Mouse (Mus musculus) liver, embryonic 11.5 days (tissue): ENCODE measurements at regions not wholly inside any gene's neighbourhood (a gene's known extent, or its start where the extent isn't known, plus 50 kb on each side); places are given as distances from the start of the nearest gene placed in this dataset.

Experiments
- ATAC-seq: fragments of 200-750 bp; cut with Nextera tagmentation; replicated peaks from 2 replicates; pipeline ENCODE4 v1.8.0; 2017; ENCODE audit warnings: moderate number of reproducible peaks, mild to moderate bottlenecking, moderate TSS enrichment, moderate library complexity; ENCODE audit not compliant: low FRiP score
- DNase-seq: peaks from one replicate; pipeline ENCODE4 v3.0.0-alpha.2; 2017; ENCODE audit warnings: low spot score
- H3K27ac ChIP-seq: fragments of 300-500 bp; sonication (generic); 2 replicates; pipeline ENCODE4 v1.5.1; 2014; ENCODE audit warnings: mild to moderate bottlenecking, low read depth, low read length, control low read depth
- H3K27me3 ChIP-seq: fragments of 300-500 bp; sonication (generic); replicated peaks from 2 replicates; pipeline ENCODE4 v1.6.1; 2014; ENCODE audit warnings: low read length, mixed read lengths; ENCODE audit not compliant: control insufficient read depth, insufficient read depth
- H3K36me3 ChIP-seq: fragments of 300-500 bp; sonication (generic); 2 replicates; pipeline ENCODE4 v1.6.1; 2014; ENCODE audit warnings: mild to moderate bottlenecking, low read length, moderate library complexity, mixed read lengths; ENCODE audit not compliant: control insufficient read depth, insufficient read depth
- H3K4me1 ChIP-seq: fragments of 300-500 bp; sonication (generic); replicated peaks from 2 replicates; pipeline ENCODE4 v1.6.1; 2014; ENCODE audit warnings: low read length, mixed read lengths; ENCODE audit not compliant: control insufficient read depth, insufficient read depth
- H3K4me2 ChIP-seq: fragments of 300-500 bp; sonication (generic); 2 replicates; pipeline ENCODE4 v1.6.1; 2014; ENCODE audit warnings: mild to moderate bottlenecking, control low read depth, moderate library complexity
- H3K4me3 ChIP-seq: fragments of 300-500 bp; sonication (generic); 2 replicates; pipeline ENCODE4 v1.5.1; 2014; ENCODE audit warnings: low read depth, low read length, control low read depth
- H3K9ac ChIP-seq: fragments of 300-500 bp; sonication (generic); 2 replicates; pipeline ENCODE4 v1.6.1; 2014; ENCODE audit warnings: low read depth, low read length, control low read depth
- H3K9me3 ChIP-seq: fragments of 300-500 bp; sonication (generic); 2 replicates; pipeline ENCODE4 v1.6.1; 2016; ENCODE audit warnings: low read length, inconsistent platforms, mixed read lengths; ENCODE audit not compliant: control insufficient read depth
- WGBS: fragments of 180-500 bp; shearing (Covaris S2); extraction: QIAGEN DNeasy Blood & Tissue Kit; methylation state at CpG from one replicate; pipeline ENCODE4 v1.1.7; 2014; 5-methylcytosine and 5-hydroxymethylcytosine counted together

DNA sequence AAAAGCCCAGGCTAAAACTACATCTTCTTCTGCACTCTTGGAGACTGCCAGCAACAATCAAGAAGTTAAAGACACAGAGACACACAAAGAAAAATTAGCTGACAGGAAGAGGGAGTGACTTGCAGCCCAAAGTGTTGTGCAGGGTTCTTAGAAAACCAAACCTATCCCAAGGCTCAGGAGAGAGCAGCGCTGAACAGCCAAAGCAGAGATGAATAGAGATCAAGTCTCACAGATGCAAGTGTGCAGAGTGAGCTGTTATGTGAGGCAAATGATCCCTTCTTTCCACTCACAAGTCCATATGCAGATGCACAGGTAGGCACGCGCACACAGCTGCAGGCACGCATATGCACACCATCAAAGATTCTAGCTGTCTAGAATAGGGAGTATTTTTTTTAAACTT, 318.0 kb upstream of the Npvf start:
- Histone ChIP-seq H3K27ac (no peak overlapping the region), H3K4me1 (no peaks in the 10 kb centered on the region), H3K9ac (no peak overlapping the region), H3K36me3 (no peaks in the 10 kb centered on the region), H3K9me3 (no peaks in the 10 kb centered on the region), H3K27me3 (no peaks in the 10 kb centered on the region), H3K4me3 (no peak overlapping the region), H3K4me2 (no peak overlapping the region)
- 88% methylated on average over 4 of the region's 4 CpGs for WGBS
- DNase-seq (no peak), ATAC-seq (no peak)

DNA sequence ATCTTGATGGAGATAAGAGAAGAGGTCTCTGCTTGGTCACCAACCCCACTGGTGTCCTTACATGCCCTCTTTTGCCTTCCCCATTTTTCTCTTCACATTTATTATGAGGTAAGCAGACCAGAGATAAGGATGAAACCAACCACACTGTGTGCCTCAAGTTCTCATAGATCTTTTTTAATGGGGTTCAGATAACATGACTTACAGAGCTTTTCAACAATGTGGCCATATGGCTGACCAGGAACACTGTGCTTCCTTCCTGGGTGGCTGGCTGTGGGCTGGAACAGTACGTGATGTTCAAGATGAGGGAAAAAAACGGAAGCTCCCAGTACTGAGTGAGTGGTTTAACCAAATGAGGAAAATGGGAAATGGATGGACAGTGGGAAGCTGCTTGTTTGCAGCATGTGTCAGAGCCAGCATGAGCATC, 319.0 kb upstream of the Npvf start:
- no peaks in the 10 kb centered on the region for H3K36me3 ChIP-seq
- DNase-seq (no peak), ATAC-seq (no peak)
- 33% methylated on average over 2 of the region's 2 CpGs for WGBS
- H3K4me1 ChIP-seq: 0 out of 2 replicates have a peak, but pooled peaks cover 3% of the 10 kb centered on the region
- H3K4me2 ChIP-seq: no peak overlapping the region
- no peaks in the 10 kb centered on the region for H3K27me3 ChIP-seq
- H3K27ac ChIP-seq: no peak overlapping the region
- no peaks in the 10 kb centered on the region for H3K9me3 ChIP-seq
- H3K9ac ChIP-seq: no peak overlapping the region
- H3K4me3 ChIP-seq: no peak overlapping the region

DNA sequence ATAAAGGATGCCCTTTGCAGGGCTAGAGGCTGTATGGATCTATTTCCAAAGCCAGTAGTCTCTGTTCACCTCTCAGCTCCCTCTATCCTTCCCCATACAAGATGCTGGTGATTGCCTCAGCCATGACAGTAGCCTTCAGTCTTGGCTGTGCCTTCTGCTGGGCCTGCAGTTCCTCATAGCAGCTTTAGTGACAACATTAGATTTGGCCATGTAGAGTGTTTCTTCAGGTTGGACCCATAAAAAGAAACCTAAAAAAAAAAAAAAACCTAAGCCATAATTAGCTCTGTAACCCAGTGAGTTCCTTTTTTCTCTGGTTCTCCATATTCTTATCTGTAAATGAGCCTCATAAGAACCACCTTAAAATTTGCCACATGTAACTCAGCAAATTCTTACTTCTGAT, 319.6 kb upstream of the Npvf start:
- H3K9me3 ChIP-seq: no peaks in the 10 kb centered on the region
- no peaks in the 10 kb centered on the region for H3K27me3 ChIP-seq
- no peak overlapping the region for H3K27ac ChIP-seq
- ATAC-seq (no peak), DNase-seq (no peak)
- H3K36me3 ChIP-seq: no peaks in the 10 kb centered on the region
- H3K9ac ChIP-seq: no peak overlapping the region
- H3K4me2 ChIP-seq: no peak overlapping the region
- H3K4me3 ChIP-seq: no peak overlapping the region
- H3K4me1 ChIP-seq: 0 out of 2 replicates have a peak, but pooled peaks cover 3% of the 10 kb centered on the region

DNA sequence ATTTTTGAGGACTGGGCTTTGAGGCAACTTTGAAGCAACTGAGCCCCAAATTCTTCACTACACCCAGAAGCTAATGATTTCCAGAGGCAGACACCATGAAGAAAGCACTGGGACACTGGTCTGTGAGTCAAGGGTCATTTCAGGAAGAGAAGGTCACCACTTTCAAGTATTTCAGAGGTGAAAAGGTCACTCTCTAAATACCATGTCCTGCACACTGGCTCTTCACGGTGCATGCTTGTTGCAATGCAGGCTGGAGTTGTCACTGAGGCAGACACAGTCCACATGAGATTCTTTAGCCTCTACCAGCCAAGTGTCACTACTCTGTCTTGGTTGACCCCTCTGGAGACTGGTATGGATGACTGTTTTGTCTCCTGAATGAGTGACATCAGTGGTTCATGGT, 320.7 kb upstream of the Npvf start:
- no peak overlapping the region for H3K4me3 ChIP-seq
- no peaks in the 10 kb centered on the region for H3K36me3 ChIP-seq
- H3K4me1 ChIP-seq: 0 out of 2 replicates have a peak, but pooled peaks cover 3% of the 10 kb centered on the region
- no peak overlapping the region for H3K27ac ChIP-seq
- H3K9ac ChIP-seq: no peak overlapping the region
- WGBS: 44% methylated on average over 1 of the region's 1 CpGs
- no peak for DNase-seq
- no peak for ATAC-seq
- H3K4me2 ChIP-seq: no peak overlapping the region
- H3K27me3 ChIP-seq: no peaks in the 10 kb centered on the region
- no peaks in the 10 kb centered on the region for H3K9me3 ChIP-seq

DNA sequence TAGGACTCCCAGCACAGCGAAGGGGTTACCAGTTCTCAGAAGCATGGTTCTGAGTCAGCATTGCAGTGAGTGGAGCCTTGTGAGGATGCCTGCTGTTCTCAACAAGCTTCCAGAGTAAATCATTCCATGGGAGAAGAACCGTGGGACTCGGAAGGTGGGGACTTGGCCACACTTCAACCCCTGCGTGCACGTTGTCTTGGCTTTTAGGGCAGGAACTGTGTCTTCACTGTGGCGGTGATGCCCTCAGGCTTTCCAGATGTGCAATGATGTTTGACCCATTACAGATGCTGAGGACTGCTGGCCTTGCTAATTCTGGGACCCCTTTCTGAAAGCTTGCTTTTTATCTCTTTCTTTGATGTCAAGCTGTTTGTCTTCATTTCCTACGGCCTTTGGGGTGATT, 322.7 kb upstream of the Npvf start:
- Histone ChIP-seq H3K27ac (no peak overlapping the region), H3K4me3 (no peak overlapping the region), H3K27me3 (no peaks in the 10 kb centered on the region), H3K4me1 (0 out of 2 replicates have a peak, but pooled peaks cover 3% of the 10 kb centered on the region), H3K4me2 (no peak overlapping the region), H3K9ac (no peak overlapping the region), H3K9me3 (no peaks in the 10 kb centered on the region), H3K36me3 (no peaks in the 10 kb centered on the region)
- ATAC-seq (no peak), DNase-seq (no peak)
- 48% methylated on average over 7 of the region's 7 CpGs for WGBS

DNA sequence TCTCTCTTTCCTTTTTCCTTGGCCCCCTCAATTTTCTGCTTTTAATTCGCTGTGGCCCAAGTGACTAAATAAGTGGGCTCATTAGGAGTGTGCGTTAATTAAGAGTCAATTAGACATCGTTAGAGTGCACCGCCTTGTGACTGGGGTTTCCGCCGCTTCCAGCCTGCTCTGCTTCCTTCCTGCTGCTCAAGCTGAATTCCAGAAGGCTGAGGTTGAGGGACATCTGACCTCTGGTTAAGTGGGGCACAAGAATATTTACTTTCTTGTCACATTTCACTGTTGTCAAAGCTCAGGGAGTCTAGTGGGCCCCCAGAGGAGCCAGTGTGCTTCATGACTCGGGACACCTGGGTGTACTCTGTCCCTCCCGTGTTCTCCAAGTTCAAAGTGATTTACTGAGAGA, 323.1 kb upstream of the Npvf start:
- H3K4me2 ChIP-seq: no peak overlapping the region
- DNase-seq (no peak), ATAC-seq (no peak)
- 26% methylated on average over 8 of the region's 8 CpGs for WGBS
- H3K9me3 ChIP-seq: no peaks in the 10 kb centered on the region
- H3K4me1 ChIP-seq: 0 out of 2 replicates have a peak, but pooled peaks cover 3% of the 10 kb centered on the region
- H3K27ac ChIP-seq: no peak overlapping the region
- no peaks in the 10 kb centered on the region for H3K27me3 ChIP-seq
- no peak overlapping the region for H3K4me3 ChIP-seq
- H3K9ac ChIP-seq: no peak overlapping the region
- H3K36me3 ChIP-seq: no peaks in the 10 kb centered on the region

DNA sequence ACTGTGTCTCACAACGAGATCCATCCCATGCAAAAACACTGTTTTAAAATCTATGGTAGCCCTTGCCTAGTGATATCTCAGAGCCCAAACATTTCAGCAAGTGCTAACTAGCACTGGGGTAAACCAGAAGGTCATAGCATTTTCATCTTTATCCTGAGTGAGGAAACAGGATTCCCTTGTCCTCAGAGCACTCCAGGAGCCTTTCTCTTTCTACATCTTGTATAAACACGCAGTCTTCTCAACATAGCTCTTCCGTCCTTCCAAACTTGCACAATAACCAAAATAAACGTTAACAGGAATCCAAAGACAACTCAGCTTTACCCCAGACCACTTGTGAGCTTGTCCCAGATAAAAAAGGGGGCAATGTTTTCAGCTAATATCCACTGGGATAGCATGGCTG, 323.8 kb upstream of the Npvf start:
- WGBS: 54% methylated on average over 4 of the region's 4 CpGs
- DNase-seq (no peak), ATAC-seq (no peak)
- Histone ChIP-seq H3K4me1 (0 out of 2 replicates have a peak, but pooled peaks cover 3% of the 10 kb centered on the region), H3K27ac (no peak overlapping the region), H3K36me3 (no peaks in the 10 kb centered on the region), H3K9ac (no peak overlapping the region), H3K4me3 (no peak overlapping the region), H3K27me3 (no peaks in the 10 kb centered on the region), H3K4me2 (no peak overlapping the region), H3K9me3 (no peaks in the 10 kb centered on the region)

DNA sequence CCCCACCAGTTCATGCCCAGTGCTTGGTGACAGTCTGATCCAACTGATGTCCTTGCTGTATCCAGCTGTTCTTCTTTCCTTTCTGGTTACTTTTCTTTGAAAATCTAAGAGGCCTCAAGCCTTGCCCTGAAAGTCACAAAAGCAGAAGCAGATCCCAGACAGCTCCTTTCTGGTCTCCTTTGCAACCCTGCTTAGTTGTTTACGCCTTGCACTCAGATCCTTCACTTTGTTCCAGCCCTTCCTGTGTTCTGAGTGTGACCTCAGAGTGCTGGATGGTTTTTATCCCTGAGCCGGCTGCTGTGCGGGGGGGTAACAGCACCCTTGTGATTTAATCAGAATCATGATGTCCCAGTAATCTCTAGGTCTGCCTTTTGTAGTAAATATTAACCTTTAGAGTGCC, 324.3 kb upstream of the Npvf start:
- Histone ChIP-seq H3K36me3 (no peaks in the 10 kb centered on the region), H3K4me2 (no peak overlapping the region), H3K9ac (no peak overlapping the region), H3K4me3 (no peak overlapping the region), H3K27ac (no peak overlapping the region), H3K27me3 (no peaks in the 10 kb centered on the region), H3K9me3 (no peaks in the 10 kb centered on the region), H3K4me1 (0 out of 2 replicates have a peak, but pooled peaks cover 3% of the 10 kb centered on the region)
- no peak for ATAC-seq
- WGBS: 32% methylated on average over 3 of the region's 3 CpGs
- DNase-seq: no peak

DNA sequence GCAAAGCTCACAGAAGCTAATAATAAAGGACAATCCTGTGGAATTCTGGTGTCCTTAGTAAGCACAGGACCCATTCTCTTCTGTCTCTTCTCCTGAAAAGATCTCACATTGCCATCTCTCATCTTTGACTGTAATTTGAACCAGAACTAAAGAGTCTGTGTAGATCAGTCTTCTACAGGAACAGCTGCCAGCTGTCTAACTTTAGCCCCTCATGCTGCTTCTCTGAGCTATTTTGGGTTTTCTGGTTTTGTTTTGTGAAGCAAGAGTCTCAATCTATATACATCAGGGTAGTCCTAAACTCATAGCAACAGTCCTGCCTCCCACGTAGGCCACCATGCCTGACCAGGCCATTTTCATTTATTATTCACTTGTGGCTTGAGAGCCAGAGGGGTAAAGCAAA, 325.5 kb upstream of the Npvf start:
- H3K36me3 ChIP-seq: no peaks in the 10 kb centered on the region
- 0 out of 2 replicates have a peak, but pooled peaks cover 3% of the 10 kb centered on the region for H3K4me1 ChIP-seq
- ATAC-seq (no peak), DNase-seq (no peak)
- WGBS: 65% methylated on average over 1 of the region's 1 CpGs
- no peak overlapping the region for H3K4me2 ChIP-seq
- no peaks in the 10 kb centered on the region for H3K9me3 ChIP-seq
- no peak overlapping the region for H3K4me3 ChIP-seq
- no peak overlapping the region for H3K9ac ChIP-seq
- no peak overlapping the region for H3K27ac ChIP-seq
- no peaks in the 10 kb centered on the region for H3K27me3 ChIP-seq
